Mouse (Mus musculus) kidney, adult 10 weeks (tissue): ENCODE results near the gene Fcho1. TPM values are rescaled to one million over a fixed set of nuclear protein-coding genes. Genes with fewer than 3 reads are reported as not detected.

Source experiments
- polyA plus RNA-seq: library from polyadenylated mRNA; stranded (reverse); fragments of 350-450 nt; fragmentation: Illumina TruSeq; extraction: RNeasy Lipid Tissue Mini Kit (QIAGEN cat#74804); gene quantifications from one replicate; pipeline ENCODE4 v1.2.3, GENCODE M21; 2014; ENCODE audit warnings: low read depth, low replicate concordance

Gene Fcho1
- polyA plus RNA-seq = not detected

DNA sequence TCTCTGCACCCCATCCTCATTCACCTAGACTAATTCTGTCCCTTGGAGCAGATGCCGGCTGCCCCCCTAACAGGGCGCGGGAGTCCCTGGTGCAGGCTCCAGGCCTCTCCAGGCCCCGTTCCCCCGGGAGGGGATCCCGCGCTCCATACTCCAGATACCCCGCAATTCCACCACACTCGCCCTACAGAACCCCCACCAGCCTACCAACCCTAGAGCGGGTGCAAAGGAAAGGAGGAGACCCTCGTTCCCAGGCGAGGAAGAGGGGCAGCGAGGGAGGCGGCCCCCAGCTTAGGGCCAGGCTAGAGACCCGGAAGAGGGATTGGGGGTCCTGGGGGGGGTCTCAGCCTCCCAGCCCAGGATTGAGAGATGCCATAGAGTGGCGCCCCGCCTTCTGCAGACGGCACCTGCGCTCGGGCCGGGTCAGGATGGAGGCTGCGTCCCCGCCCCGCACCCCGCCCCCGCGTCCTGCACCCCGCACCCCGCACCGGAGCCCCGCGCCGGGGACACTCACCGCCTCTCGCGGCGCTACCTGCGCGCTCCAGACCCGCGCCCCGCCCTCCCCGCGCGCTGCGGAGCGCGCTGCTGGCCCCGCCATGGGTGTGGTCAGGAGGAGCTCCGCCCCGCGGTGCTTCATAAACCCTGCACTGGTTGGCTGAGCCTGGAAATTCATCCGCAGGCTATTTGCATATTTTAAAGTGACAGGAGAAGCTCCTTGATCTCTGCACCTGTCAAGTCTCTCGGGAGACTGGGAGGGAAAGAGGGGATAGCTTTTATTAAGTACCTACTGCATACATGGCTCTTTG is at the start of gene Fcho1:
Fcho1 (minus strand) TSS at position 595 of the 803 bp plus-strand sequence.

DNA sequence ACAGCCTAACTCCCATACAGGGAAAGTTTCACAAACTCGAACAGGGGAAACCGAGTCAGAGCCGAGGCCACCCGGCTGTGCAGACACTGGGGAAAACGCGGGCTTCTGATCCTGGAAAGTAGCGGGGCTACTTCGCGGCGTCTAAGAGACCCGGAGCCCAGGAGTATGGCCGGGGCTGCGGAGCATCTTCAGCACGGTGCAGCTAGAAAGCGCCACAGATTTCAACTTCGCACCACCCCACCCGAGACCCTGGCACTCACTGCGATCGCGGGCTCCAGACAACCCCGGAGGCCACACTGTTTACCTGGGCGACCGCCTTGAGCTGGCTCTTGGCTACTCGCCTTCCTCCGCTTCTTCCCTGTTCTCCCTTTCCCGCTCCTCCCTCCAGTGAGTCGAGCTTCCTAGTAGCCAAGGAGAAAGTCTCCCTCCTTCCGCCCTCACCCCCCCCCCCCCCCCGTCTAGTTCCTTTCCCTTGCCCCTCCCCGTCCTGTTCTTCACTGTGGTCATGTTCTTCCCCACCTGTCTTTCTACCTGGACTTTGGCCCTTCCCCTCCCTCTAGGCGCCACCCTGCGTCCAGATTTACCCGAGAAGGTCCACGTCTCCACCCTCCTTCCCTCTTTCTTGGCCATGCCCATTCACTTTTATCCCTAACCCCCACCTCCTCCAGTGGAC is 24.0 kb downstream of the Fcho1 start, which contains the start of gene B3gnt3:
B3gnt3 (minus strand) TSS at position 376 of the 673 bp plus-strand sequence.

GRCm38 (mm10) chr8:71689028-71689427 is 36.5 kb downstream of the Fcho1 start, which contains the start of gene Insl3:
Insl3 (plus strand) TSS chr8:71689214.

GRCm38 (mm10) chr8:71676020-71676741 is 49.3 kb downstream of the Fcho1 start, which contains the start of gene Jak3:
Jak3 (plus strand) TSS chr8:71676296.

DNA sequence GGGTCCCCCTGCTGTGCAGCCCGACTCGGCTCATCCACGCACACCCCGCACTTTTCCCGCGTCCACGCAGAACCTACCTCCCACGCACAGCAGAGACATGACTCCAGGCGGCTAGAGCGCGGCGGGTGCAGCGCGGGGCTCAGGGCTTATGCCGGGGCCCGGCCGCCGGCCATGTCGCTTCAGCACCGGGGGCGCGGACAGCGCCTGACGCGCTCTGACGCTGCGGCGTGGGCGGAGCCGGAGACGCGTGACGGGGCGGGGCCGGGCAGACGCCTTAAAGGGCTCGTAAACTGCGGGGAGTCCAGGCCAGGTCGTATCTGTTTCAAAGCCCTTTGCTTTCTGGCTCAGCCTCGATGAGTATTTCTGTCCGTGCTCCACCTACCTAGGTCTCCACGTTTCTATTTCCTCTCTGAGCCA is 54.0 kb downstream of the Fcho1 start, which contains the start of gene Unc13a:
Unc13a (minus strand) TSS at position 209 of the 417 bp plus-strand sequence.

Other genes starting within 250 kb of the Fcho1 start
- 0.85 TPM for gene Ano8, start 239.8 kb downstream of the Fcho1 start, polyA plus RNA-seq
- 1.4 TPM for gene Gtpbp3, start 237.6 kb downstream of the Fcho1 start, polyA plus RNA-seq
- 6.2 TPM for gene Plvap, start 214.0 kb downstream of the Fcho1 start, polyA plus RNA-seq
- not detected for gene Ccdc194, start 200.0 kb downstream of the Fcho1 start, polyA plus RNA-seq
- 2.2 TPM for gene Bst2, start 188.3 kb downstream of the Fcho1 start, polyA plus RNA-seq
- gene Mvb12a, start 182.8 kb downstream of the Fcho1 start, polyA plus RNA-seq = 1.8 TPM
- 2.3 TPM for gene Tmem221, start 166.8 kb downstream of the Fcho1 start, polyA plus RNA-seq
- gene Nxnl1, start 159.1 kb downstream of the Fcho1 start, polyA plus RNA-seq = 0.20 TPM
- gene Slc27a1, start 156.8 kb downstream of the Fcho1 start, polyA plus RNA-seq = 1.6 TPM
- 0.20 TPM for gene Pgls, start 133.5 kb downstream of the Fcho1 start, polyA plus RNA-seq
- gene Fam129c, start 128.1 kb downstream of the Fcho1 start, polyA plus RNA-seq = not detected
- 26.0 TPM for gene Colgalt1, start 114.7 kb downstream of the Fcho1 start, polyA plus RNA-seq
- not detected for gene Unc13a, start 54.0 kb downstream of the Fcho1 start, polyA plus RNA-seq
- not detected for gene Jak3, start 49.4 kb downstream of the Fcho1 start, polyA plus RNA-seq
- not detected for gene Insl3, start 36.5 kb downstream of the Fcho1 start, polyA plus RNA-seq
- 2.9 TPM for gene B3gnt3, start 23.9 kb downstream of the Fcho1 start, polyA plus RNA-seq
- gene Zfp709, start 156.3 kb upstream of the Fcho1 start, polyA plus RNA-seq = 13.3 TPM
- 15.6 TPM for gene Zfp882, start 182.9 kb upstream of the Fcho1 start, polyA plus RNA-seq
- 97.8 TPM for gene Zfp617, start 182.9 kb upstream of the Fcho1 start, polyA plus RNA-seq
- gene Zfp961, start 225.3 kb upstream of the Fcho1 start, polyA plus RNA-seq = 53.4 TPM